Mouse (Mus musculus): Measurements from ENCODE around the gene Wnk2. TPM values are rescaled to one million over a fixed set of nuclear protein-coding genes. Genes with fewer than 3 reads are reported as not detected.

Wnk2 gene
- 10 to 100 TPM; 58.9 to 99.2 TPM for total RNA-seq (2021)
- long read RNA-seq, experiment 1, full-length matches to known transcripts = 5 of 36 reads
- long read RNA-seq, experiment 1, partial matches to known transcripts = 21 of 36 reads
- long read RNA-seq, experiment 1, other reads (novel, unspliced or antisense) = 10 of 36 reads
- long read RNA-seq, experiment 2, full-length matches to known transcripts = 11 of 72 reads
- long read RNA-seq, experiment 2, partial matches to known transcripts = 34 of 72 reads
- long read RNA-seq, experiment 2, other reads (novel, unspliced or antisense) = 27 of 72 reads

GRCm38 (mm10) chr13:49147858-49148226 is at the start of gene Wnk2:
TSS of gene Wnk2 (minus strand) at chr13:49148014.
- H3K4me3 ChIP-seq = peak within 1 kb of the TSS; percentile 94
- peak within 1 kb of the TSS; percentile 94 for H3K27ac ChIP-seq
- peak; percentile 11; the same call in 1 of the 2 replicates for TF ChIP-seq CTCF (IDR thresholded peaks at IDR 0.05)
- DNase-seq = peak; percentile 89
- intact Hi-C loops (cut with DNase I) = no loop called here

- DNase-seq = peak; percentile 62
- intact Hi-C loops (cut with DNase I) = no loop called here
Observed at GRCm38 (mm10) chr13:49196766-49197165, 49.0 kb upstream of the Wnk2 start.

GRCm38 (mm10) chr13:49196211-49196610 is 48.4 kb upstream of the Wnk2 start:
- no peak for TF ChIP-seq CTCF (IDR thresholded peaks at IDR 0.05)
- no peak for DNase-seq
- intact Hi-C loops (cut with DNase I) = no loop called here
- peak overlapping the region; percentile 39 for H3K27ac ChIP-seq
- no peak overlapping the region for H3K4me3 ChIP-seq

More at GRCm38 (mm10) chr13:49196766-49197165, 49.0 kb upstream of the Wnk2 start:
- TF ChIP-seq CTCF (IDR thresholded peaks at IDR 0.05) = no peak
- Histone ChIP-seq H3K27ac (peak overlapping the region; percentile 56; the same call in 1 of the 2 replicates), H3K4me3 (no peak overlapping the region)

DNA sequence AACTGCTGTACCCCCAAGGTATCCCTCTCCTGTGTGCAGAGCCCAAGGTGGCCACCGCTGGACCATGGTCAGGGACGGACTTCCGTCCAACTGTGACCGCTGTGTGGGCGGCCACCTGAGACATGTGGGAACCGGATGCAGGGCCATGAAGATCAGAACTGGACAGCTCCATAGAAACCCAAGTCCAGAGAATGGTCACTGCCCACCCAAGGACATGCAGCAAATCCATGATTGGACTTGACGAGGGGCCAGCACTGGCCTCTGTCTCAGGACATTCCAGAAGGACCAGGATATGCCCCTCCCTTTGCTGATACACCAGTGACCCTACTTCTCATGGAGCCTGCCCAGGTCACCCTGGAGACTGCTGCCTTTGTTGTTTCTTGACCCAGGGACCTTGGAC is 47.8 kb upstream of the Wnk2 start:
- intact Hi-C loops (cut with DNase I) = no loop called here
- no peak for TF ChIP-seq CTCF (IDR thresholded peaks at IDR 0.05)
- H3K27ac ChIP-seq = peak overlapping the region; percentile 39
- DNase-seq = no peak
- H3K4me3 ChIP-seq = no peak overlapping the region

GRCm38 (mm10) chr13:49194811-49195210 is 47.0 kb upstream of the Wnk2 start:
- H3K4me3 ChIP-seq = no peak overlapping the region
- DNase-seq = no peak
- H3K27ac ChIP-seq = 0 out of 2 replicates have a peak overlapping the region, but pooled peaks have one; percentile 39
- no peak for TF ChIP-seq CTCF (IDR thresholded peaks at IDR 0.05)
- intact Hi-C loops (cut with DNase I) = no loop called here

- no peak for DNase-seq
- intact Hi-C loops (cut with DNase I) = no loop called here
- Histone ChIP-seq H3K4me3 (no peak overlapping the region), H3K27ac (no peak overlapping the region)
- TF ChIP-seq CTCF (IDR thresholded peaks at IDR 0.05) = no peak
Observed at GRCm38 (mm10) chr13:49193650-49194049, 45.8 kb upstream of the Wnk2 start.

DNA sequence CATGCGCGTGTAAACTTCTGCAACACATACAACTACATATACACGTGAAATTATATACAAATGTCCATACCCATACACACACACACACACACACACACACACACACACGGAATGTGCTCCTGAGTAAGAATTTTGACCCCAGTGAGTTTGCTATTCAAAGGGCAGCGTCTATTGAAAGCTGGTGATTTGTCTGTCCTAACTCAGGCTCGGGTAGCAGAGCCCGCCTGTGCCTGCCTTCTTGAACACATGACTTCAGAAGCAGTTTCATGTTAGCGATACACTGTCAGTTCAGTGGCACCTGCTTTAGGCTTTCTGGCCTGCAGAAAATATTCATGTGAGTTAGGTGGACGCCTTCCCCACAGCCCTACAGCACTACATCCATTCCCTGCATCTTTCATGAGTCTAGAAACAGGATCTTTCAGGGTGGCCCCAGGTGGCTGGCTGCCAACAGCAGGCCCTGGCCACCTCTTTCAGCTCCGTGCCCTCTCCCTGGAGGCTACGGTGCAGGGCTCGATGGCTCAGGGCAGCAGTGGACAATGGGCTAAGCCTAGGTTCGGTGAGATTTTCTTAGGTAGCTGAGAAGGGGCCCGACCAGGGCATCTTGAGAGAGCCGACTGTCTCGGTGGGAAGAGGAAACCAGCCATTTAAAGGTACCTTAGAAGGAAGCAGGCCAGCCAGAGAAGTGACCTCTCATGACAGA is 44.5 kb upstream of the Wnk2 start:
- Histone ChIP-seq H3K27ac (peak overlapping the region; percentile 43; the same call in 1 of the 2 replicates), H3K4me3 (no peak overlapping the region)
- DNase-seq = no peak
- intact Hi-C loops (cut with DNase I) = no loop called here
- no peak for TF ChIP-seq CTCF (IDR thresholded peaks at IDR 0.05)

DNA sequence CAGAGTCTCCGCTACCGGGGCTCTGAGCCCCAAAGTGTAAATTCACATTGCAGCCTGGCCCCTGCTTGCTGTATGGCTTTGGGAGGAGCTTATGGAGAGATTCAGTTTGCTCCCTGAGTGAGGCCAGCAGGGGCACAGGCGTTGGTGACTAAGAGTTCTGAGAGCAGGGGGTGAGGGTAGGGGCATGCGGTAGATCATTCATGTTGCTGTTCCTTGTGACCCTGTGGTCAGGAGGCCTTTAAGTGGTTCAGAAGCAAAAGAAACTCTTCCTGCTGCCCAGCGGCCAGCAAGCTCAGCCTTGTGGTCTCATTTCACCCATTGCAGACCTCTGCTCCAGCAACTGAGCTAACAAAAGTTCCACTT is 43.8 kb upstream of the Wnk2 start:
- peak overlapping the region; percentile 93 for H3K27ac ChIP-seq
- intact Hi-C loops (cut with DNase I) = no loop called here
- peak overlapping the region; percentile 96; the same call in 1 of the 2 replicates for H3K4me3 ChIP-seq
- no peak for DNase-seq
- TF ChIP-seq CTCF (IDR thresholded peaks at IDR 0.05) = no peak

GRCm38 (mm10) chr13:49190876-49191672 is 43.3 kb upstream of the Wnk2 start:
- no peak for TF ChIP-seq CTCF (IDR thresholded peaks at IDR 0.05)
- intact Hi-C loops (cut with DNase I) = no loop called here
- Histone ChIP-seq H3K4me3 (peak overlapping the region; percentile 96), H3K27ac (peak overlapping the region; percentile 93)
- DNase-seq = no peak

- TF ChIP-seq CTCF (IDR thresholded peaks at IDR 0.05) = no peak
- intact Hi-C loops (cut with DNase I) = no loop called here
- H3K27ac ChIP-seq = peak overlapping the region; percentile 93
- peak overlapping the region; percentile 96 for H3K4me3 ChIP-seq
- DNase-seq = peak; percentile 67
Observed at GRCm38 (mm10) chr13:49189970-49190870, 42.4 kb upstream of the Wnk2 start.

DNA sequence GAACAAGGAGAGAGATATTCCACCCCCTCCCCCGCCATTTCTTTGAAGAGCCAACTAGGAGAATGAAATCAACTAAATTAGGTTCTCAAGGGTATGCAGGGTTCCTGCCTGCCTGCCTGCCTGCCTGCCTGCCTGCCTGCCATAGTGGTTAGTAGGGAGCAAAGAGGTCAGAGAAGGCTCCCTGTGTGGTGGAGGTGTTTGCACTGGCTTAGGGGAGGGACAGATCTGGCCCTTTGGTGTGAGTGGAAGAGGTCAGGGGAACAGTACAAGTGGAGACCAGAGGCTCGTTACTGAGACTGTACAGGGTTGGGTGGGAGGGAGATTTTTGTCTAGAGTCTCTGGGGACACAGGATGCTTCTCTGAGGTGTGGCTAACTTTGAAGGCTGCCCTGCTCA is 41.1 kb upstream of the Wnk2 start:
- intact Hi-C loops (cut with DNase I) = no loop called here
- no peak for DNase-seq
- no peak for TF ChIP-seq CTCF (IDR thresholded peaks at IDR 0.05)
- peak overlapping the region; percentile 96 for H3K4me3 ChIP-seq
- H3K27ac ChIP-seq = peak overlapping the region; percentile 93

Measured in gastrocnemius, adult 2 months (tissue).